Mouse (Mus musculus) heart, embryonic 15.5 days (tissue): Measurements from ENCODE around the gene Gipc2. TPM values are rescaled to one million over a fixed set of nuclear protein-coding genes. Genes with fewer than 3 reads are reported as not detected.
A peak's percentile ranks its signal among the peaks of the same experiment; 100 is the strongest.

ENCODE experiments used
- ATAC-seq: fragments of 200-750 bp; cut with Nextera tagmentation; replicated peaks from 2 replicates; pipeline ENCODE4 v1.8.0; 2017; ENCODE audit warnings: low read depth, moderate TSS enrichment; ENCODE audit not compliant: insufficient number of reproducible peaks, insufficient read depth, low FRiP score
- H3K27ac ChIP-seq: fragments of 300-500 bp; sonication (generic); 2 replicates; pipeline ENCODE4 v1.5.1; 2015; ENCODE audit warnings: mild to moderate bottlenecking, inconsistent platforms
- H3K27me3 ChIP-seq: fragments of 300-500 bp; sonication (generic); 2 replicates; pipeline ENCODE4 v1.6.1; 2015; ENCODE audit warnings: inconsistent platforms
- H3K36me3 ChIP-seq: fragments of 300-500 bp; sonication (generic); 2 replicates; pipeline ENCODE4 v1.6.1; 2015; ENCODE audit warnings: mild to moderate bottlenecking, inconsistent platforms
- H3K4me1 ChIP-seq: fragments of 300-500 bp; sonication (generic); replicated peaks from 2 replicates; pipeline ENCODE4 v1.6.1; 2015; ENCODE audit warnings: inconsistent platforms
- H3K4me2 ChIP-seq: fragments of 300-500 bp; sonication (generic); 2 replicates; pipeline ENCODE4 v1.6.1; 2015; ENCODE audit warnings: inconsistent platforms, mild to moderate bottlenecking, moderate library complexity
- H3K4me3 ChIP-seq: fragments of 300-500 bp; sonication (generic); 2 replicates; pipeline ENCODE4 v1.5.1; 2015; ENCODE audit warnings: mild to moderate bottlenecking, inconsistent platforms
- H3K9ac ChIP-seq: fragments of 300-500 bp; sonication (generic); 2 replicates; pipeline ENCODE4 v1.6.1; 2015; ENCODE audit warnings: mild to moderate bottlenecking, inconsistent platforms
- H3K9me3 ChIP-seq: fragments of 300-500 bp; sonication (generic); replicated peaks from 2 replicates; pipeline ENCODE4 v1.6.1; 2016; ENCODE audit warnings: inconsistent platforms
- WGBS: fragments of 180-500 bp; shearing (Covaris S2); methylation state at CpG from one replicate; pipeline ENCODE4 v1.1.7; 2015; ENCODE audit warnings: mixed read lengths; 5-methylcytosine and 5-hydroxymethylcytosine counted together
- polyA plus RNA-seq: library from polyadenylated mRNA; unstranded; fragments of >200 nt; fragmentation: Nextera tagmentation; extraction: Ambion mirVana; gene quantifications from 2 replicates; pipeline ENCODE4 v1.2.1, GENCODE M21; 2015

The Gipc2 gene
- polyA plus RNA-seq, 1 experiment from 2014 or later = 5.0 TPM

- 21% methylated on average over 3 of the region's 3 CpGs for WGBS
- peaks cover 7% of the 10 kb centered on the region for H3K4me1 ChIP-seq
- no peak for ATAC-seq
Observed at GRCm38 (mm10) chr3:152062806-152063205, 103.2 kb downstream of the Gipc2 start.

DNA sequence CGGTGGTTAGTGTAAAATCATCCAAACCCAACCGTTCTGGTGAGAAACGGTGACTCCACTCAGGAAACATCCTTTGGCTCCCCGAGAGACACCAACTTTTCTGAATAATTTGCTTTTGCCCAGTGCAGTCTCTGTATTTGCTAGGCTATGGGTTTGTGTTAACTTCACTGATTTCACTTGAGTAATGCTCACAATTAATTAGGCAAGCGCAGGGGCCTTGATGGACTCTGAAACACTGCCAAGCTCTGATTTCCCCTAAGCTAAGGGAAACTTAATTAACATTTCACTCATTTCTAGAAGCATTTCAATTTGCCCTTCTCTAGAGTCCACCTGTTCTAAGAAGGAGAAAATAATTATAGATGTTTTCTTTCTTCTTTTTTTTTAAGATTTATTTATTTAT, 104.9 kb downstream of the Gipc2 start:
- WGBS = 90% methylated on average over 5 of the region's 5 CpGs

More at GRCm38 (mm10) chr3:152062806-152063205, 103.2 kb downstream of the Gipc2 start:
- Histone ChIP-seq H3K4me3 (no peak overlapping the region), H3K27me3 (peaks cover 15% of the 10 kb centered on the region), H3K9me3 (no peaks in the 10 kb centered on the region), H3K27ac (no peak overlapping the region), H3K36me3 (no peaks in the 10 kb centered on the region), H3K9ac (no peak overlapping the region), H3K4me2 (no peak overlapping the region)

DNA sequence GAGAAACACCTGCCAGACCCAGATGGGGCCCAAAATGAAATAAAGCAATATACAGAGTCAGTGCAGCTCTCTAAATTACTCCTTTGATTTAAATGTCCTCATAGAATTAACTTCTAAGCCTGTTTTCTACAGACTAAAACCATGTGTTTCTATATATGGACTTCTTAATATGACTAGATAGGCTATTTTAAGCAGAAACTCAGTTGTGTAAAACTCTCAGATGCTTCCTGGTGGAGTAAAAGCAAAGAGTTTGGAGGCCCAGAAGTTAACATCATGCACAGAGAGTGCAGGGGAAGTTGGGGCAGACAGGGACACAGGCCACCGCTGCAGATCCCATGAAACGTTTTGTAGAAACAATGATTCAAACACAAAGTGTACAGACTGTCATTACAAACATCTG, 107.8 kb downstream of the Gipc2 start:
- no peak overlapping the region for H3K4me3 ChIP-seq
- H3K9me3 ChIP-seq = no peaks in the 10 kb centered on the region
- no peaks in the 10 kb centered on the region for H3K36me3 ChIP-seq
- H3K4me2 ChIP-seq = no peak overlapping the region
- no peak for ATAC-seq
- H3K9ac ChIP-seq = no peak overlapping the region
- WGBS = 76% methylated on average over 2 of the region's 2 CpGs
- H3K27ac ChIP-seq = no peak overlapping the region
- no peaks in the 10 kb centered on the region for H3K4me1 ChIP-seq
- H3K27me3 ChIP-seq = no peaks in the 10 kb centered on the region

More for the DNA sequence above, 104.9 kb downstream of the Gipc2 start:
- no peaks in the 10 kb centered on the region for H3K9me3 ChIP-seq
- H3K27me3 ChIP-seq = peaks cover 7% of the 10 kb centered on the region
- H3K4me2 ChIP-seq = no peak overlapping the region
- no peaks in the 10 kb centered on the region for H3K4me1 ChIP-seq
- no peaks in the 10 kb centered on the region for H3K36me3 ChIP-seq
- H3K9ac ChIP-seq = no peak overlapping the region
- no peak for ATAC-seq
- no peak overlapping the region for H3K27ac ChIP-seq
- no peak overlapping the region for H3K4me3 ChIP-seq

DNA sequence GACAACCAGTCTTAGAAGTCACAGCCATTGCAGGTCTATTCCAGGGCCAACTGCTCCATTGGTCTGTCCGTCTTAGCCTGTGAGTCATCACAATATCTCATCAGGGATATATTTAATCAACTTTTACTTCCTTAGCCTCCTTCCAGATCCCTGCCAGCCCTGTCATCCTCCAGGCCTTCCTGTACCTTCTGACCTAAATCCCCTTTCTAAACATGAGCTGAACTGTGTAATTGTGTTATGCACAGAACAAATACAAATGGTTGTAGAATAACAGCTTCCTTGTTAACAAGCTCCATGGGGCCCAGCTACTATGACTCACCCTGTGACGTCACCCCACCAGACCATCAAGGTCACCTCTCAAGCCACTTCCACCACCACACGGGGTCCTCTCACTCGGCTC, 111.8 kb downstream of the Gipc2 start:
- no peaks in the 10 kb centered on the region for H3K27me3 ChIP-seq
- WGBS = 38% methylated on average over 4 of the region's 4 CpGs
- no peaks in the 10 kb centered on the region for H3K4me1 ChIP-seq
- H3K9ac ChIP-seq = no peak overlapping the region
- no peak overlapping the region for H3K27ac ChIP-seq
- no peaks in the 10 kb centered on the region for H3K36me3 ChIP-seq
- peak; percentile 22; the same call in 1 of the 2 replicates for ATAC-seq
- no peaks in the 10 kb centered on the region for H3K9me3 ChIP-seq
- H3K4me2 ChIP-seq = no peak overlapping the region
- H3K4me3 ChIP-seq = no peak overlapping the region

DNA sequence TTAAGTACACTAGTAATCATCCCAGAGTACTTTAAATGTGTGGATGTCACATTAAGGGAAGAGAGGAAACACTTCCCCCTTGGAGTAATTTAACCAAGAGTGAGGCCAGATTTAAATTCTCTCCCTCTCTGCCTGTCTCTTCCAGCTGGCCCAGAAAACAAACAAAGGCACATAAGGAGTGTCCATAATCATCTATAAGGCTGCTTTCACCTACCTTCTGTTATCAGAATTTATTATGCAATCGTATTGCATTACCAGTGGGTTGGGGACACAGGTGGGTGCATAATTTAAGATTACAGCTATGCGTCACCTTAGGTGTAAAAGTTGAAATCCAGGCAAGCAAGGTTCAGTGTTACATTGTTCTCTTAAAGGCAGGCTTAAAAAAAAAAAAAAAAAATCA, 114.1 kb downstream of the Gipc2 start:
- WGBS = 91% methylated on average over 2 of the region's 2 CpGs
- Histone ChIP-seq H3K4me3 (no peak overlapping the region), H3K4me1 (no peaks in the 10 kb centered on the region), H3K9ac (no peak overlapping the region), H3K9me3 (no peaks in the 10 kb centered on the region), H3K4me2 (no peak overlapping the region), H3K36me3 (no peaks in the 10 kb centered on the region), H3K27ac (no peak overlapping the region), H3K27me3 (no peaks in the 10 kb centered on the region)
- no peak for ATAC-seq

DNA sequence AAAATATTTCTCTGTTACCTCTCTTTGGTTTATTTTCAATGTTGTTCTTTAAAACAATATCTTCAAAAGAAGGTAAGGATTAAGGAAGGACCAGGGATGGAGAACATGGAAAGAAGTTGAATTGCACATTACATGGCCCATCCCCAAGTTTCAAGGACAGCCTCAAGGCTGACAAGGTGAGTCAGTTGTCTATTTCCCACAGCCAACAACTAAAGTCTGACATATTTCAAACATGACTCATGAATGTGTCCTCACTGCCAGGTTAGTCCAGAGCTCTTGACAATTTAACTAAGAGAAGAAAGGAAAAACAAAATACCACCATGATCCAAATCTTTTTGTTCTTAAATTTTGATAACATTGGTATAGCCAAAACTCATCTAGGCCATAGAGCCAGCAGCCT, 118.1 kb downstream of the Gipc2 start:
- Histone ChIP-seq H3K9ac (no peak overlapping the region), H3K27ac (no peak overlapping the region), H3K4me1 (no peaks in the 10 kb centered on the region), H3K4me2 (no peak overlapping the region), H3K36me3 (no peaks in the 10 kb centered on the region), H3K9me3 (no peaks in the 10 kb centered on the region), H3K4me3 (no peak overlapping the region), H3K27me3 (no peaks in the 10 kb centered on the region)
- ATAC-seq = no peak

- H3K4me3 ChIP-seq = no peak overlapping the region
- H3K27me3 ChIP-seq = no peaks in the 10 kb centered on the region
- H3K4me2 ChIP-seq = no peak overlapping the region
- no peaks in the 10 kb centered on the region for H3K36me3 ChIP-seq
- ATAC-seq = no peak
- WGBS = 78% methylated on average over 3 of the region's 3 CpGs
- no peaks in the 10 kb centered on the region for H3K4me1 ChIP-seq
- H3K9me3 ChIP-seq = no peaks in the 10 kb centered on the region
- H3K9ac ChIP-seq = no peak overlapping the region
- H3K27ac ChIP-seq = no peak overlapping the region
Observed at GRCm38 (mm10) chr3:152046895-152047294, 119.1 kb downstream of the Gipc2 start.

Other genes starting within 250 kb of the Gipc2 start
- gene Dnajb4, start 44.1 kb upstream of the Gipc2 start, polyA plus RNA-seq = 44.4 and 50.3 TPM in 2 replicates
- 106 and 115 TPM in 2 replicates for gene Fubp1, start 44.2 kb upstream of the Gipc2 start, polyA plus RNA-seq
- gene Nexn, start 100.1 kb upstream of the Gipc2 start, polyA plus RNA-seq = 196 and 326 TPM in 2 replicates
- gene Miga1, start 174.2 kb upstream of the Gipc2 start, polyA plus RNA-seq = 12.8 and 13.4 TPM in 2 replicates
- gene Usp33, start 180.2 kb upstream of the Gipc2 start, polyA plus RNA-seq = 25.0 and 29.2 TPM in 2 replicates
- gene Zzz3, start 229.2 kb upstream of the Gipc2 start, polyA plus RNA-seq = 22.7 and 27.0 TPM in 2 replicates